Mouse (Mus musculus) layer of hippocampus, adult 9-10 months (tissue): ENCODE results near the gene Atg4d.
"Not testable (repeated sequence)": the region's sequence is repeated elsewhere in the genome, so short reads cannot be mapped to it uniquely, and the experiment has no call there.

Experiments
- DNase-seq: peaks from one replicate; pipeline ENCODE4 v3.0.0; 2022; ENCODE audit warnings: low spot score

The Atg4d gene

DNA sequence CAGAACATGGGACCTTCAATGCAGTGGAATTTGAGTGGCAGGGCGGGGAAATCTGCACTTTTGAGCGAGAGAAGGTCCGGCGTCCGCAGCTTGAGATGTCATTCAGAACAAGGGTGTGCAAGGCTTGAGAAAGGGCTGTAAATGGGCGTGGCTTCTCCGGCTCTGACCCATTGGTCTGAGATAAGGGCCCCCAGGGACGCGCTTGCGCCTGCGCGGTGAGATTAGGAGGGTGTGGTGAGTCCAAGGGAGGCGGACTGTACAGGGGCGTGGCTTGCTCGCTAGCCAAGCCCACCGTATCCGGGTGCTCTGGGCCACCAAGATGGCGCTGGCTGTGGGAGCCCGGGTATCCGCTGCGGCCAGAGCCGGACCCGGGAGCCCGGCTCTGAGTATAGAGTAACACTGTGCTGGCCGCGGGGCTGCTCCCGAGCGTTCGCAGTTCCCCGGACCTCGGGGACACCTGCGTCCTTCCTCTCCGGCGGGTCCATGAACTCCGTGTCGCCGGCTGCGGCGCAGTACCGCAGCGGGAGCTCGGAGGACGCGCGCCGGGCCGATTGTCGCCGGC is at the start of gene Atg4d:
Gene Atg4d (plus strand): TSS at position 294 of the 562 bp plus-strand sequence.
- DNase-seq, result peak; percentile 87

DNA sequence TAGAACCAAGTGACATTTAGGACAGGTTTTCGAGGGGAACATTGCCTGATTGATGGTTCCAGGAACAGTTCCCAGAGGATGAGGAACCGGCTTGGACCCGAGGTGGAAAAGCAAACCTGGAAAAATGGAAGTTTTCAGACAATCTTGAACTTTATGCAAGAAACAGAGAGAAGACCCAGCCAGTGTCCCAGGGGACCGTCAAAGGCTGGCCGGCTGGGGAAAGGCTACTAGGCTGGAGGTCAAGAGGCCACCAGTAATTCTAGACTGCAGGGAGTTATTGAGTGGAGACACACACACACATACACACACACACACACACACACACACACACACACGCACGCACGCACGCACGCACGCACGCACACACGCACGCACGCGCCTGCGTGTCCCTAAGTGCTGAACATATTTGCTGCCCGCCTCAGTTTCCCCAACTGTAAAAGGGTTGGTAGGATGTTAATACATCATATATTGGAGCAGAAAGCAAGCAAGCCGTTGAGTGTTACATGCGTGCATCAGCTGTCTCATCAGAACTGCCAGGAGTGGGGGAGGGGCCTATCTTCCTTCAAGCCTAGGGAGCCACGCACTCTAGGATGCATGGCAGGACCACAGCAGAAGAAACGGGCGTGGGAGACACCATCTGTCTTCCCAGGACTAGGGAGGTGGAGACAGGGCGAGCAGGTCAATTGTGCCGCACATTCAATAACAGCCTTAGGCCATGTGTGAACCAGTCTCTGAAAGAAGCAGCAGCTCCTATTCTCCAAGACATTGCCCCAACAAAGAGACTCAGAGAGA is 48.8 kb upstream of the Atg4d start:
- peak; percentile 36 for DNase-seq

DNA sequence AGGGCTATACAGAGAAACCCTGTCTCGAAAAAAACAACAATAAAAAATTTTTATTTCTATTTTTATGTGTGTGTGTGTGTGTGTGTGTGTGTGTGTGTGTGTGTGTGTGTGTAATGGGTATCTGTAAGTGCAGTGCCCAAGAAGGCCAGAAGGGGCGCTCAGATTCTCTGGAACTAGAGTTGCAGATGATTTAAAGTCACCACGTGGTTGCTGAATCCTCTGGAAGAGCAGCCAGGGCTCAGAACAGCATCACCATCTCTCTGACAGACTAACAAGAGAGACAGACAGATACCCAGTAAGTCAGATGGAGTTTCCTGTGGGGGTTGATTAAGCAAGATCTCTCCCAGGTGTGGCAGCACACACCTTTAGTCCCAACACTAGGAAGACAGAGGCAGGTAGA is 45.3 kb upstream of the Atg4d start:
- DNase-seq, result no peak

GRCm38 (mm10) chr9:21220490-21221382 is 44.4 kb upstream of the Atg4d start:
- peak; percentile 95 for DNase-seq

GRCm38 (mm10) chr9:21221383-21221929 is 43.6 kb upstream of the Atg4d start:
- no peak for DNase-seq

GRCm38 (mm10) chr9:21223490-21223889 is 41.6 kb upstream of the Atg4d start:
- DNase-seq, result not testable (repeated sequence)

DNA sequence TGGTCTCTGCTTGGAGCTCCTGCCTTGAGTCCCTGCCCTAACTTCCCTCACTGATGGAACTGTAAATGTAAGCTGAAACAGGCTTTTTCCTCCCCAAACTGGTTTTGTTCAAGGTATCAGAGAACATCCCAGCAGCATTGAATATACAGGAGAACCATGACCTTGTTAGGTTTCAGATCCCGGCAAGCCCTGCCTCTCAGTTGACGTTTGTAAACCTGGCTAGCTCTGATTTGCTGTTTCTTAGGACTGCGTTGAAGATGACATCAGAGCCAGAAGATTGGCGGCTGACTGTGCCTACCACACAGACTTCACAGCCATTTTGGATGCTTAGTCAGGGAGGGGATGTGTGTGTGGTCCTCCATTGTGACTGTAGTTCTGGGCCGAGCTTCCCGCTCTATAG is 41.2 kb upstream of the Atg4d start:
- no peak for DNase-seq

- DNase-seq, result no peak
Measured at GRCm38 (mm10) chr9:21224576-21225414, 40.3 kb upstream of the Atg4d start.

GRCm38 (mm10) chr9:21225415-21225758 is 39.7 kb upstream of the Atg4d start:
- DNase-seq, result no peak

DNA sequence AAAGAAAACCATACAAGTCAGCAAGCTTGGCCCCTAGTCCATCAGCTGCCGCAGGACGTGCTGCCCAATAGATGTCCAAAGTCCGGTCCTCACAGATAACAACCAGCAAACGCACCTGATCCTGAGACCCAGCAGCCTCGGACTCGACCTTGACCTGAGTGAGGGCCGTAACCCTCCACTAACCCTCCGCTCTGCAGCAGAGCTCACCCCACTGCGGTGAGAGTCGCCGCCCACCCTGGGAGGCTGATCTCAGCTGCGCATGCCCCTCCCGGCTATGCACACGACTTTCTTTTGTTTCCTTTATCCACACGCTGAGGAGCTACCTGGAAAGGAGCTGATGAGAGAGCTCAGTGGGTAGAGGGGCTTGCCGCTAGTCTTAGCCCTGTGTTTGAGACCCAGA is 37.8 kb upstream of the Atg4d start:
- no peak for DNase-seq

- no peak for DNase-seq
Measured at GRCm38 (mm10) chr9:21231551-21231950, 33.5 kb upstream of the Atg4d start.

DNA sequence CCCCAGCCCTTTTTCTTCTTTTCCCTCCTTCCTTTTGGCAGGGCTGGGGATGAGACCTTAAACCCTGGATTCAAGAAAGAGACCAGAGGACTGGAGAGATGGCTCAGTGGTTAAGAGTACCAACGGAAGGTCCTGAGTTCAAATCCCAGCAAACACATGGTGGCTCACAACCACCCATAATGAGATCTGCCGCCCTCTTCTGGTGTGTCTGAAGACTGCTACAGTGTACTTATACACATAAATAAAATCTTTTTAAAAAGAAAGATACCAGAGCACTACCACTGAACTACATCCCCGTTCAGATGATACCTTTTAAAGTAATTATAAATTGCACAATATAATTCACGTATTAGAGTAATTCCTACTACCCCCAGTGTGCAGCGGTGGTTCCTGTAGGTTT is 32.2 kb upstream of the Atg4d start:
- no peak for DNase-seq

GRCm38 (mm10) chr9:21233366-21233765 is 31.7 kb upstream of the Atg4d start:
- no peak for DNase-seq

- no peak for DNase-seq
Measured at GRCm38 (mm10) chr9:21233805-21234204, 31.3 kb upstream of the Atg4d start.

- DNase-seq, result no peak
Measured at GRCm38 (mm10) chr9:21235341-21235740, 29.8 kb upstream of the Atg4d start.

DNA sequence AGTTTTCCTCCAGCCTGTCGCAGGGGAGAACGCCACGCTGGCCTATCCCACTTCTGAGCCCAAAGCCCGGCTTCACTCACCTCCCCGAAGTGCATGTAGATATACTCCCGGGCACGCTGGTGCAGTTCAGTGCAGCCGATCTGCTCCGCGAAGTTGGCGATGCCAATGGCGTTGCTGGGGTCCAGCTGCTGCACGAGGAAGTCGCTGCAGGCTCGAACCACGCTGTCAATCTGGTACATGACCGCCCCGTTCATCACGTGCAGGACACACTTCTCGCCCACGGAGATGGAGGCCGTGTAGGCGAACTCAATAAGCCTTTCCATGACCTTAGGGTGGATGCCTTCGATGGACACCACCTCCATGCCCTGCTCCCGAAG is 28.1 kb upstream of the Atg4d start:
- no peak for DNase-seq

DNA sequence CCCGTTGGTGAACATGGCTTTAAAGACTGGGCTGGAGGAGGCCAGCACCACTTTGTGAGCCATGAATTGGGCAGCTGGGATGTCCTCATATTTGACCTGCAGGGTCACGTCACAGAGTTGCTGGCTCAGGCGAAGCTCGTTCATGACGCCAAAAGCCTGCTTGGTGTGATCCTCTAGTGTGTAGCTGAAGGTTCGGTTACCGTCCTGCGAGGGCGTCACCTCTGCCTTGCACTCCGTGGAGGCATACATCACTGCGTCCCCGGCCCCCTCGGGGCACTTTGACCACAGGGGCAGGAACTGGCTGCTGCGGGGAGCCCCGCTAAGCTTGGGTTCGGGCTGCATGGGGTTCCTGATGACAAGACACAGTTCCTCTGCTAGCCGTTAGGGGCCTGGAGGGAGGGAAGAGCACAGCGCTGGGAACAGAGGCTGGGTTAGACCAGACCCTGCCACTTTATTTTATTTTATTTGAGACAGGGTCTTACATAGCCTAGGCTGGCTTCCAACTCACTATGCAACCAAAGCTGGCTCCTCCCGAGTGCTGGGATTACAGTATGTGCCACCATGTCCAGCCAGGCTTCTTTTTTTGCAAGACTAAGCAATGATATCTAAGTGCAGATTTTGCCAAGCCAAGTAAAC is 27.6 kb upstream of the Atg4d start:
- DNase-seq, result no peak

DNA sequence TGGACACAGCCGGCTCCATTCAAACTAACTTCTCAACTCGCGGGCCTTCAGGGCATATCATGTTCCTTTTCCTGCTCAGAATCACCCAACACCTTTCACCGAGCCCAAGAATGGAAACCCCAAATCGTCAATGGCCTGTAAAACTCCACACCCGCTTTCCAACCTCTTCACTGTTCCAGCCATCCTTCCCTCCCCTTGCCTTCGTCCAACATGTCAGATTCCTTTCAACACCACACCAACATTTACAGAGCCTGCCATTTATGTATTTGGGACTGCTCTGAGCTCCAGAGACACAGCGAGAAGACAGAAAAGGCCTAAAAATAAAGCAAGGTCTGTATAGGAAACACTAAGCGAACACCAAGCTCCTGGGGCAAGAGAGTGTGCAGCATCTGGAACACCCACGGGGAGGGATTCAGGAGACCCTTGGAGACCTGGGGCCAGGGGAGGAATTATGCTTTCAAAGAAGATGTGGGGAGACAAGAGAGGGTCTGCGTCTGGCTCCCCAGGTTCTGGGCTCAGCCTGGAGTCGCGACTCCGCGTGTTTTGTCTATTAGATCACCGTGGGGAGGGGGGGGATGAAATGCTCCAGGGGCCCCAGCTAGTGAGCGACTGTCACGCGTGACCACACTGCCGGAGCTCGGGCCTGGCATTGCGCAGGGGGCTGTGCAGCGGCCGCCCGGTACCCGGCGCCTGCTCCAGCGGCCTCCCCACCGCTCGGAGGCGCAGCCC is 26.9 kb upstream of the Atg4d start:
- no peak for DNase-seq

- peak; percentile 36 for DNase-seq
Measured at GRCm38 (mm10) chr9:21238733-21239464, 26.2 kb upstream of the Atg4d start, which contains the start of gene Keap1. TSS of gene Keap1 (minus strand) at chr9:21239361.

DNA sequence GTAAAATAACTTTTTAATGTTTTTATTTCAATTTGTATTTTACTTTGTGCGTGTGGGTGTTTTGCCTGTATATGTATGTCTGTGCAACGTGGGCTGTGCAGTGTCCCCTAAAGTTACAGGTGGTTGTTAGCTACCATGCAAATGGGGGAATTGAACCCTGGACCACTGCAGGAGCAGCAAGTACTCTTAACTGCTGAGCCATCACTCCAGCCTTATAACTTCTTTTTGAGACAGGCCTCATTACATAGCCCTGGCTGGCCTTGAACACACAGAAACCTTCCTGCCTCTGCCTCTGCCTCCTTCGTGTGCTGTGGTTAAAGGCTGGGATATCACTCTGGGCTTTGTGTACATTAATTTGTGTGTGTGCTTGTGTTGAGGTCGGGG is 25.6 kb upstream of the Atg4d start:
- DNase-seq, result no peak
